Mouse (Mus musculus): ENCODE results near the gene Ippk. TPM values are rescaled to one million over a fixed set of nuclear protein-coding genes. Genes with fewer than 3 reads are reported as not detected.

Gene Ippk
- polyA plus RNA-seq, 2 experiments: 4.0 to 7.2 TPM

- Histone ChIP-seq H3K36me3 (replicated peaks; ENCODE audit: control insufficient read depth, insufficient read depth, low read depth) (peaks cover 6% of the 10 kb centered on the region), H3K9ac (replicated peaks) (no peak overlapping the region), H3K27me3 (ENCODE audit: control insufficient read depth, insufficient read depth, low read length) (no peaks in the 10 kb centered on the region), H3K4me2 (ENCODE audit: low read depth) (no peak overlapping the region), H3K9me3 (ENCODE audit: control insufficient read depth, low read length) (no peaks in the 10 kb centered on the region), H3K4me1 (replicated peaks; ENCODE audit: control insufficient read depth in 2 of 2, insufficient read depth in 2 of 2, low read length in 1 of 2) (peaks cover 0 to 7% of the 10 kb centered on the region in 2 experiments; a peak in 2 of 4 replicates), H3K27ac (no peak overlapping the region), H3K4me3 (ENCODE audit: insufficient read depth in 1 of 2, low read depth in 2 of 2, low read length in 2 of 2) (no peak overlapping the region)
- no peak for TF ChIP-seq EP300 (IDR thresholded peaks at IDR 0.05; ENCODE audit: low read depth)
- no peak for TF ChIP-seq CTCF (IDR thresholded peaks at IDR 0.05; ENCODE audit: low read depth)
- ATAC-seq (ENCODE audit: insufficient read depth) (no peak), DNase-seq (ENCODE audit: low read depth in 3 of 3, low spot score in 3 of 3) (no peak)
- WGBS (ENCODE audit: insufficient replicate concordance): 64% methylated on average over 2 of the region's 2 CpGs
These were observed 46.5 kb downstream of the Ippk start for GRCm38 (mm10) chr13:49467585-49467984.

GRCm38 (mm10) chr13:49469002-49469401, 48.0 kb downstream of the Ippk start:
- Histone ChIP-seq H3K36me3 (replicated peaks; ENCODE audit: control insufficient read depth, insufficient read depth, low read depth) (peaks cover 6% of the 10 kb centered on the region), H3K4me2 (ENCODE audit: low read depth) (no peak overlapping the region), H3K27me3 (ENCODE audit: control insufficient read depth, insufficient read depth, low read length) (no peaks in the 10 kb centered on the region), H3K9me3 (ENCODE audit: control insufficient read depth, low read length) (no peaks in the 10 kb centered on the region), H3K4me1 (replicated peaks; ENCODE audit: control insufficient read depth in 2 of 2, insufficient read depth in 2 of 2, low read length in 1 of 2) (peaks cover 0 to 7% of the 10 kb centered on the region in 2 experiments; a peak in 2 of 4 replicates), H3K4me3 (ENCODE audit: insufficient read depth in 1 of 2, low read depth in 2 of 2, low read length in 2 of 2) (no peak overlapping the region), H3K27ac (no peak overlapping the region), H3K9ac (replicated peaks) (no peak overlapping the region)
- DNase-seq (ENCODE audit: low read depth in 3 of 3, low spot score in 3 of 3): no peak
- WGBS (ENCODE audit: insufficient replicate concordance): 76% methylated on average over 5 of the region's 5 CpGs
- no peak for ATAC-seq (ENCODE audit: insufficient read depth)
- TF ChIP-seq EP300 (IDR thresholded peaks at IDR 0.05; ENCODE audit: low read depth) (no peak), CTCF (IDR thresholded peaks at IDR 0.05; ENCODE audit: low read depth) (no peak)

GRCm38 (mm10) chr13:49470319-49470718, 49.3 kb downstream of the Ippk start:
- Histone ChIP-seq H3K9ac (replicated peaks) (no peak overlapping the region), H3K4me1 (replicated peaks; ENCODE audit: control insufficient read depth in 2 of 2, insufficient read depth in 2 of 2, low read length in 1 of 2) (peaks cover 0 to 7% of the 10 kb centered on the region in 2 experiments; a peak in 2 of 4 replicates), H3K27ac (no peak overlapping the region), H3K4me3 (ENCODE audit: insufficient read depth in 1 of 2, low read depth in 2 of 2, low read length in 2 of 2) (no peak overlapping the region), H3K9me3 (ENCODE audit: control insufficient read depth, low read length) (no peaks in the 10 kb centered on the region), H3K36me3 (replicated peaks; ENCODE audit: control insufficient read depth, insufficient read depth, low read depth) (peaks cover 2% of the 10 kb centered on the region), H3K27me3 (ENCODE audit: control insufficient read depth, insufficient read depth, low read length) (no peaks in the 10 kb centered on the region), H3K4me2 (ENCODE audit: low read depth) (no peak overlapping the region)
- WGBS (ENCODE audit: insufficient replicate concordance): 61% methylated on average over 4 of the region's 4 CpGs
- no peak for DNase-seq (ENCODE audit: low read depth in 3 of 3, low spot score in 3 of 3)
- ATAC-seq (ENCODE audit: insufficient read depth): no peak
- TF ChIP-seq EP300 (IDR thresholded peaks at IDR 0.05; ENCODE audit: low read depth) (no peak), CTCF (IDR thresholded peaks at IDR 0.05; ENCODE audit: low read depth) (no peak)

- H3K27me3 ChIP-seq (ENCODE audit: control insufficient read depth, insufficient read depth, low read length): no peaks in the 10 kb centered on the region
- no peaks in the 10 kb centered on the region for H3K9me3 ChIP-seq (ENCODE audit: control insufficient read depth, low read length)
- DNase-seq (ENCODE audit: low read depth in 3 of 3, low spot score in 3 of 3) (no peak), ATAC-seq (ENCODE audit: insufficient read depth) (no peak)
- H3K36me3 ChIP-seq (replicated peaks; ENCODE audit: control insufficient read depth, insufficient read depth, low read depth): peaks cover under 1% of the 10 kb centered on the region
- H3K27ac ChIP-seq: no peak overlapping the region
- no peak overlapping the region for H3K9ac ChIP-seq (replicated peaks)
- H3K4me2 ChIP-seq (ENCODE audit: low read depth): no peak overlapping the region
- H3K4me3 ChIP-seq (ENCODE audit: insufficient read depth in 1 of 2, low read depth in 2 of 2, low read length in 2 of 2): no peak overlapping the region
- no peak for TF ChIP-seq CTCF (IDR thresholded peaks at IDR 0.05; ENCODE audit: low read depth)
- no peak for TF ChIP-seq EP300 (IDR thresholded peaks at IDR 0.05; ENCODE audit: low read depth)
- peaks cover 0 to 7% of the 10 kb centered on the region in 2 experiments; a peak in 1 of 4 replicates for H3K4me1 ChIP-seq (replicated peaks; ENCODE audit: control insufficient read depth in 2 of 2, insufficient read depth in 2 of 2, low read length in 1 of 2)
- WGBS (ENCODE audit: insufficient replicate concordance): 31% methylated on average over 4 of the region's 4 CpGs
These were observed 49.8 kb downstream of the Ippk start for GRCm38 (mm10) chr13:49470806-49471205.

GRCm38 (mm10) chr13:49471981-49472675, 51.1 kb downstream of the Ippk start:
- ATAC-seq (ENCODE audit: insufficient read depth): no peak
- 59% methylated on average over 4 of the region's 4 CpGs for WGBS (ENCODE audit: insufficient replicate concordance)
- no peak for DNase-seq (ENCODE audit: low read depth in 3 of 3, low spot score in 3 of 3)

More at GRCm38 (mm10) chr13:49471981-49472675, 51.1 kb downstream of the Ippk start:
- H3K9ac ChIP-seq (replicated peaks): no peak overlapping the region
- H3K27me3 ChIP-seq (ENCODE audit: control insufficient read depth, insufficient read depth, low read length): no peaks in the 10 kb centered on the region
- H3K27ac ChIP-seq: no peak overlapping the region
- no peak overlapping the region for H3K4me3 ChIP-seq (ENCODE audit: insufficient read depth in 1 of 2, low read depth in 2 of 2, low read length in 2 of 2)
- no peaks in the 10 kb centered on the region for H3K9me3 ChIP-seq (ENCODE audit: control insufficient read depth, low read length)
- TF ChIP-seq EP300 (IDR thresholded peaks at IDR 0.05; ENCODE audit: low read depth) (no peak), CTCF (IDR thresholded peaks at IDR 0.05; ENCODE audit: low read depth) (no peak)
- H3K4me1 ChIP-seq (replicated peaks; ENCODE audit: control insufficient read depth in 2 of 2, insufficient read depth in 2 of 2, low read length in 1 of 2): peaks cover 0 to 7% of the 10 kb centered on the region in 2 experiments; a peak in 1 of 4 replicates
- H3K4me2 ChIP-seq (ENCODE audit: low read depth): no peak overlapping the region
- H3K36me3 ChIP-seq (replicated peaks; ENCODE audit: control insufficient read depth, insufficient read depth, low read depth): no peaks in the 10 kb centered on the region
